Mouse (Mus musculus): ENCODE results near the gene Arrdc5.

- no peak for TF ChIP-seq POLR2AphosphoS2 (IDR thresholded peaks at IDR 0.05; ENCODE audit: low read length)
- no peak for TF ChIP-seq CHD2 (IDR thresholded peaks at IDR 0.05; ENCODE audit: low read length)
- TF ChIP-seq ZNF384 (IDR thresholded peaks at IDR 0.05; ENCODE audit: low read depth, low read length), result no peak
- no peak for TF ChIP-seq CTCF (IDR thresholded peaks at IDR 0.05 in 2 of 3, conservative IDR thresholded peaks at IDR 0.05 in 1 of 3; ENCODE audit: control insufficient read depth in 1 of 3, insufficient read depth in 1 of 3, low read depth in 2 of 3, low read length in 3 of 3, poor library complexity in 1 of 3, severe bottlenecking in 1 of 3)
- no peak for TF ChIP-seq KAT2A (conservative IDR thresholded peaks at IDR 0.05; ENCODE audit: low read depth, low read length)
- TF ChIP-seq POLR2A (IDR thresholded peaks at IDR 0.05; ENCODE audit: control insufficient read depth in 1 of 2, insufficient read depth in 1 of 2, low read depth in 1 of 2, low read length in 2 of 2, poor library complexity in 1 of 2), result no peak
- no peak for TF ChIP-seq RCOR1 (IDR thresholded peaks at IDR 0.05; ENCODE audit: low read depth, low read length)
- no peak for TF ChIP-seq MAZ (IDR thresholded peaks at IDR 0.05; ENCODE audit: low read depth, low read length)
- TF ChIP-seq ETS1 (IDR thresholded peaks at IDR 0.05; ENCODE audit: low read depth, low read length), result no peak
- TF ChIP-seq USF1 (IDR thresholded peaks at IDR 0.05; ENCODE audit: low read depth, low read length), result no peak
- TF ChIP-seq USF2 (IDR thresholded peaks at IDR 0.05; ENCODE audit: borderline replicate concordance in 1 of 2, insufficient read depth in 1 of 2, low read depth in 1 of 2, low read length in 2 of 2), result no peak
- no peak for TF ChIP-seq TBP (IDR thresholded peaks at IDR 0.05; ENCODE audit: low read depth, low read length)
- TF ChIP-seq ZMIZ1 (IDR thresholded peaks at IDR 0.05; ENCODE audit: low read depth, low read length), result no peak
These were observed 40.6 kb upstream of the Arrdc5 start for GRCm38 (mm10) chr17:56340717-56341116.

Data from MEL (cell line).